Mouse (Mus musculus) lung, adult 2 months (tissue): ENCODE data around the gene Sfr1.

Experiments used
- CTCF ChIP-seq: fragments of 200-500 bp; IDR thresholded peaks from 2 replicates; pipeline ENCODE4 v1.5.1; 2011; ENCODE audit warnings: mild to moderate bottlenecking, low read length, control low read depth; ENCODE audit not compliant: insufficient read depth
- POLR2A ChIP-seq: fragments of 200-500 bp; IDR thresholded peaks from 2 replicates; pipeline ENCODE4 v1.6.1; 2011; ENCODE audit warnings: low read depth, mild to moderate bottlenecking, control low read depth, low read length, borderline replicate concordance; ENCODE audit errors: extremely low read depth

DNA sequence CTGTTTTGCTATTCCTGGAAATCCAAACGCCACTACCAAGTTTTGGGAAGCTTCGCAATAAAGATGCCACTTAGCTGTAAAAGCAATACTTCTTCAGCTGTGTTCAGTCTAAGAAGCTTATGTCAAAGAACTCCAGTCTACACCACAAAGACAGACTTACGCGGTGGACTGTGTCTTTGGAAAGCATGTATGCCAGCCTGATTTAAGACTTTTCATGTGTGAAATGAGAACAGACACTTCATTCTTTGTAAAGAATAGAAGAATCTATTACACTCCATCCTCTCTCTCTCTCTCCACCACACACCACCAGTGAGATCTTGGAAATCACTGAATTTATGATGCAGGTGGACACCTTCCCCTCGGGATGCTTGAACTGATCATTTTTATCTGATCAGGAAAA is 18.9 kb downstream of the Sfr1 start:
- no peak for TF ChIP-seq POLR2A
- no peak for TF ChIP-seq CTCF
